Mouse (Mus musculus) embryo, embryonic 11.5 days (tissue): ENCODE results near the gene Olfr1046.
"Not testable (repeated sequence)": the region's sequence is repeated elsewhere in the genome, so short reads cannot be mapped to it uniquely, and the experiment has no call there.

Experiments used
- DNase-seq: peaks from one replicate; pipeline ENCODE4 v3.0.0-alpha.2; 2012; ENCODE audit warnings: low read depth, low spot score

Olfr1046 gene

DNA sequence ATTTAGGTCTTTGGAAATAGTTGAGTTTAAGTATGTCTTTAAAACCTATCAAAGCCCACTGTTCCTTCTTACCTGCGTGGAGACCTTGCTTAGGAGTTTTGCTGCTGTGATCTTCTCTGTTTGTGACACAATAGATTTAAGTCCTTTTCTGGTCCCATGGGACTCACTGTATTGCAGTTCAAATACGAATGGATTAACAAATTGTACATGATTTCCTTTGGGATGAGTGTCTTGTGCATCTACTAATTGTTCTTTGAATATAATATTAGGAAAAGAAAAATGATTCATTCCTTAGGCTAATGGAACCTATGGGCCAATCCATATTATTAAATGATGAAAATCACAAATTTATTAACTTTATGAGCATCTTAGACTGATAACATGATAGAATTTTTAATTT, at the start of gene Olfr1046:
Olfr1046 (minus strand) TSS at position 101 of the 400 bp plus-strand sequence.
- no peak for DNase-seq

DNA sequence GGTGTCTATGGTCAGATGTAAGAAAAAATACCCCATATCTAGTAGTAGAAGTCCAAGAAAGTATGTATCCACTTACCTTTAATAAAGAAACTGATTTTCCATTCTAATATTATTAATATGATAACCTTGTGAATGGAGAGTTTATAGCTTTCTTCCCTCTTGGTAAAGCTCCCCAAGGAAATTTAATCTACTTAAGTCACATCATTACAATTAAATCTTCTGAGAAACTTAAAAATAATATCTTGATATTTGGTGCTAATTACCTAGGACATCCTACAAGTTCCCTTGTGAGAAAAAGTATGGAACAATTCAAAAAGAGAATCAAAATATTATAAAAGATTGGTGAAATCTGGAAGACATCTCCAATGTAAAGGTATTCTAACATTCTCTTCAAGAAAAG, 39.1 kb upstream of the Olfr1046 start, which contains the start of gene Olfr1049:
Olfr1049 (minus strand) TSS at position 101 of the 400 bp plus-strand sequence.
- DNase-seq: not testable (repeated sequence)

DNA sequence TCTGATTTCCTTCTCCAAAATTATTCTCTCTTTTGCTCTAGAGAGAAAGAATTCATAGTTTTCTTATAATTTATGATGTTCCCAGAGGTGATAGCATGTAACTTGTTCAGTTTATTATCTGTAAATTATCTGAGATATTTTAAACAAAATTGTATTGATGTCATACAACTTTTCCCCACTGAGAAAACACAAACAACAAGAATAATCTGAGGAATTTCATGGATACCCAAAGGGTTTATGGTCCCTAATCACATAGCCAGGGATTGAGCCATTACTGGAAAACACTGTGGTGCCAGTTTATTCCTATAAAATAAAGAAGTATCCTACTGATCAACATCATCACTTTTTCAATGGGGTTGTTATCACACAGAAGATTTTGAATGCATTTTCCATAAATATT, 21.1 kb upstream of the Olfr1046 start, which contains the start of gene Olfr1048:
Olfr1048 (minus strand) TSS at position 101 of the 400 bp plus-strand sequence.
- DNase-seq: no peak

DNA sequence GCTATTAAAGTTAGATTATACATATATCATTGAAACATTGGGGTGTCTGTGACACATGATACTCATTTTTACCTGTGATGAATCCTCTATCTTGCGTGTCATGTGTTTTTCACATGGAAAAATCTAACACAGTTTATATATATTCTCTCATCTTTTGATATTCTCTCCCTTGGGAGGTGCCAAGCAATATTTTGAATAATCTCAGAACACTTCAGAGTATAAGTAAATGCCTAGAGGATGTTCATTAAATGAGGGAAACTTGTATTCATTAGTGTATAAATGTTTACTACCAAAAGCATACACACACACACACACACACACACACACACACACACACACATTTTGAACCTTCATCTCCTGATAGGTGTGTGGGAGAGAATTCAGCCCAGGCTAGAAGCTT, 12.2 kb upstream of the Olfr1046 start, which contains the start of gene Olfr1047:
Olfr1047 (minus strand) TSS at position 101 of the 400 bp plus-strand sequence.
- DNase-seq: no peak

DNA sequence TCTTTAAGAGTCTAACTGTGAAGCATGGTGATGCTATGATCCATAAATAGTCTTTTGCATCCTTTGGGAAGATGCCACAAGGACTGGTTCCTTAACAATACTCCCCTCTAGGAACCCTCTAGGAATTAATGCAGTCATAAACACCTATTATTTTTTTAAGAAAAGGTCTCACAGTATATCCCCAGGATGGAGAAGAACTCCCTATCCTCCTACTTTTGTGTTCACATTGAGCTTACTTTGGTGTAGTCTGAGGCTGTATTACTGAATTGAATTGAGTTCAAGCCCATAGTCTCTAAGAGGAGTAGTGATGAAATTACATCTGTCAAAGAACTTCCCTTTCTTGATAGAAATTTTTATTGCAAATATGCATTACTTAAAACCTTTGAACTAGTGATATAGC, 16.2 kb downstream of the Olfr1046 start, which contains the start of gene Olfr1045:
Olfr1045 (minus strand) TSS at position 101 of the 400 bp plus-strand sequence.
- no peak for DNase-seq

DNA sequence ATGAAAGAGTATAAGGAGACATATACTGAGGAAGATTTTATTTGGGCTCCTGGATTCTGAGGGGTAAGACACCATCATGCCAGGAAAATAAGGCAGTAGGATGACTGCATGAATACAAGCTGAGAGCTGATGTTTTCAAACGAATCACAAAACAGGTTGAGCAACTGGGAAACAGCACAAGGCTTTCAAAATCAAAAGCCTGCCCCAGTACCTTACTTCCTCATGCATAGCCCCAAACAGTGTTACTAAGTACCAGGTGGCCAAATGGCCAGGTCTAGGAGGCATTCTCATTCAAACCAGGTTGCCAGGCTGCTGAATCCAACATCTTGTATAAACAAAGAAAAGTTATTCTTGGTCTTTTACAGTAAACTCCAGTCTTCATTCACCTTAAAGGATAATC, 23.3 kb downstream of the Olfr1046 start:
- DNase-seq: no peak

DNA sequence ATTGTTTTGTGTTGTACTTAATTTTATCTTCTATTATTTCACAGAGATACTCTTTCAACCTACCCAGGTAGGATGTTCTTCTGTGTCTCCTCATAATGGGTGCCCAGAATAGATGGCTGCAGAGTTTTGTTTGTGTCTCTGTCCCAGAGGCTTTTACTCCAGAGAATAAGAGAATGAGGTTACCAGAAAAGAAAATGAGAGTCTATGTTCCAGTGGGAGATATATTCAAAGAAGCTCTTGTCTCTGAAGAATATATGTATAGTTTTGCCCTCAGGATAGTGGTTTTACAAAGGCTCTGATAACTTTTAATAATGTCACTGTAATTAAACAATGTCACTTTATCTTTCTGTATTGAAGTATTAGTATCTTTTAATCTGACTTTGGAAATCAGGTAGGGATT, 33.5 kb downstream of the Olfr1046 start, which contains the start of gene Olfr52:
Olfr52 (minus strand) TSS at position 101 of the 400 bp plus-strand sequence.
- DNase-seq: no peak

DNA sequence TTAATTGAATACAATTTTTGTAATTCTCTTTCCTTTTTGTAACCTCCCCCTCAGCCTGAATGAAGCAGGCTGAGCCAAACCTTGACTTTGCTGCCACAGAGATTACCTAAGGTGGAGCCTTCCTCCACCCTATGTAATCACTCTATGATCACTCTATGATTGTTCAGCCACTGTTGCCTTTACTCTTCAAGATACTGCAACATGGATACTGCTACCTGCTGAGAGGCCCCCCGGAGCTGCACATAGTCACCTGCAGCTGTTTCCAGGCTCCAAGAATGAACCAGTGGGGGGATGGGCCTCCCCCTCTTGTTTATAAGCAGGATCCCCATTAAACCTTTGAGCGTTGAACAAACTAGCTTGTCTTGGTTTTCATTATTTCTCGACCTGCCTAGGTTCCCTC, 39.2 kb downstream of the Olfr1046 start:
- no peak for DNase-seq

DNA sequence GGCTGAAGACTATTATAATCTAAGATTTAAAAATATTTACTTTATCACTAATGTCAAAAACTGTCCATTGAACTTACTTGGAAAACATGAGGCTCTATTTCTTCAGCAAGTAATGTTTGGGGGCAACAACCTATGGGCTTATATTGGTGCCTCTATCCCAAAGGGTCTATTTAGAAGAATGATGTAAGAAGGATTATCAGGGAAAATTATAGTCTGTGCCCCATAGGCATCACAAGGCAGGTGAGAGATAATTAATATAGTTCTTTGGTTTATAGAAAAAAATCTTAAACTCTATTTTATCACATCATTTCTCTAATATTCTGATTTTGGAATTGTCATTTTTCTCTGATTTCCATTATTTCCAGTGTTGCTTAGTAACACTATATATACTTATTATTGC, 41.4 kb downstream of the Olfr1046 start, which contains the start of gene Olfr1044:
Olfr1044 (minus strand) TSS at position 101 of the 400 bp plus-strand sequence.
- no peak for DNase-seq

DNA sequence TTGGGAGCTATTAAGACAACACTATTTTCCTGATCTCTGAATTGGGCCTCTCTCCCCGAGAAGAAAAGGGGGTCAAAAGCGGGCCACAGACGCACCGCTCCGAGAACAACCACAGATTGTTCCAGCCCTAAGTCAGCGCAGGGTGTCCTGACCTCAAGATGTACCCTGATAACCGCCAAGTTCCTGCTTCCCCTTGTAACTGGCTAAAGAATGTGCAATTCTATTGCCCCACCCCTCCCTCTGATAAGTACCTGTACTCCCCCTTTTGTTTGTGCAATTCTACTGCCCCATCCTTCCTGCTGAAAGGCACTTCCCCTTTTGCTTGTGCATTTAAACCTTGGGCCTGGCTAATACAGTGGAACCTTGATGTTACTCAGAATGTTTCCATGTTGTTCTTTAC, 43.7 kb downstream of the Olfr1046 start:
- DNase-seq: not testable (repeated sequence)

DNA sequence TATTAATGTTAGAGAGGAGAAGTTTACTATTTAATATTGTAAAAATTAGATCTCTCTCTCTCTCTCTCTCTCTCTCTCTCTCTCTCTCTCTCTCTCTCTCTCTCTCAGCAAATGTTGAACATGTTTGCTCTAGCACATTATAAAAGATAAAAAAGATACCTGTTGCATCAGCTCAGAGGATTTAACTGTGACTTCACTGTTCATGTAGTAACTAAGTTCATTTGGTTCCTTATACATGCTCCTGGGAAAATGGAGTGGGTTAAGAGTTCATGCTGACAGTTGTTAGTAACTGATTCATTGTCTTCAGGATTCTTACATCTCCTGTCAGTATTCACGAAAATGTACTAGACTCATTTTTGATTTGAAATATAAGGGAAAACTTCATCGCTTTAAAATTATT, 51.7 kb downstream of the Olfr1046 start, which contains the start of gene Olfr1043:
Olfr1043 (minus strand) TSS at position 101 of the 400 bp plus-strand sequence.
- DNase-seq: no peak
